Mouse (Mus musculus) cerebellum, adult 9-10 months (tissue): ENCODE measurements at regions not wholly inside any gene's neighbourhood (a gene's known extent, or its start where the extent isn't known, plus 50 kb on each side); places are given as distances from the start of the nearest gene placed in this dataset.

Experiments used
- DNase-seq: peaks from one replicate; pipeline ENCODE4 v3.0.0; 2022

- DNase-seq, result no peak
Measured at GRCm38 (mm10) chr8:78018430-78019180, 194.5 kb upstream of the Ttc29 start.

- no peak for DNase-seq
Measured at GRCm38 (mm10) chr8:78021473-78021872, 191.6 kb upstream of the Ttc29 start.

- DNase-seq, result no peak
Measured at GRCm38 (mm10) chr8:78022986-78023385, 190.1 kb upstream of the Ttc29 start.

GRCm38 (mm10) chr8:78023467-78023866 lies 189.6 kb upstream of the Ttc29 start:
- DNase-seq, result no peak

- DNase-seq, result no peak
Measured at GRCm38 (mm10) chr8:78023936-78024335, 189.2 kb upstream of the Ttc29 start.

- DNase-seq, result no peak
Measured at GRCm38 (mm10) chr8:78024964-78025363, 188.1 kb upstream of the Ttc29 start.

- DNase-seq, result no peak
Measured at GRCm38 (mm10) chr8:78027371-78027770, 185.7 kb upstream of the Ttc29 start.

- no peak for DNase-seq
Measured at GRCm38 (mm10) chr8:78028928-78029327, 184.2 kb upstream of the Ttc29 start.

- DNase-seq, result no peak
Measured at GRCm38 (mm10) chr8:78031811-78032210, 181.3 kb upstream of the Ttc29 start.

GRCm38 (mm10) chr8:78034687-78035086 lies 178.4 kb upstream of the Ttc29 start:
- DNase-seq, result no peak

GRCm38 (mm10) chr8:78037218-78037617 lies 175.9 kb upstream of the Ttc29 start:
- DNase-seq, result no peak

GRCm38 (mm10) chr8:78046691-78047090 lies 166.4 kb upstream of the Ttc29 start:
- DNase-seq, result no peak

GRCm38 (mm10) chr8:78050768-78051167 lies 162.3 kb upstream of the Ttc29 start:
- DNase-seq, result no peak

GRCm38 (mm10) chr8:78054435-78054834 lies 158.7 kb upstream of the Ttc29 start:
- no peak for DNase-seq

- DNase-seq, result no peak
Measured at GRCm38 (mm10) chr8:78054920-78055319, 158.2 kb upstream of the Ttc29 start.

GRCm38 (mm10) chr8:78055531-78055930 lies 157.6 kb upstream of the Ttc29 start:
- DNase-seq, result no peak

GRCm38 (mm10) chr8:78057357-78057756 lies 155.7 kb upstream of the Ttc29 start:
- no peak for DNase-seq

- DNase-seq, result peak; percentile 35
Measured at GRCm38 (mm10) chr8:78061827-78062719, 151.0 kb upstream of the Ttc29 start.

GRCm38 (mm10) chr8:78063529-78063928 lies 149.6 kb upstream of the Ttc29 start:
- peak; percentile 11 for DNase-seq

- no peak for DNase-seq
Measured at GRCm38 (mm10) chr8:78064161-78064560, 148.9 kb upstream of the Ttc29 start.

- no peak for DNase-seq
Measured at GRCm38 (mm10) chr8:78065890-78066493, 147.1 kb upstream of the Ttc29 start.

GRCm38 (mm10) chr8:78068087-78068910 lies 144.8 kb upstream of the Ttc29 start:
- no peak for DNase-seq

GRCm38 (mm10) chr8:78073821-78074220 lies 139.3 kb upstream of the Ttc29 start:
- DNase-seq, result no peak
